Mouse (Mus musculus): ENCODE measurements around the gene Pde4b.

Gene Pde4b

GRCm38 (mm10) chr4:102506376-102507280, 419.3 kb downstream of the Pde4b start:
- no peak for DNase-seq (ENCODE audit: low spot score in 2 of 2)

GRCm38 (mm10) chr4:102507344-102507743, 420.0 kb downstream of the Pde4b start:
- DNase-seq (ENCODE audit: low spot score in 2 of 2): no peak

GRCm38 (mm10) chr4:102507753-102508152, 420.4 kb downstream of the Pde4b start:
- DNase-seq (ENCODE audit: low spot score in 2 of 2): no peak

- no peak for DNase-seq (ENCODE audit: low spot score in 2 of 2)
Measured at GRCm38 (mm10) chr4:102510061-102510460, 422.7 kb downstream of the Pde4b start.

- peak in 1 of 2 experiments; percentile 70 for DNase-seq (ENCODE audit: low spot score in 2 of 2)
Measured at GRCm38 (mm10) chr4:102510939-102511391, 423.6 kb downstream of the Pde4b start.

GRCm38 (mm10) chr4:102511511-102511910, 424.2 kb downstream of the Pde4b start:
- DNase-seq (ENCODE audit: low spot score in 2 of 2): peak; percentile 64

- no peak for DNase-seq (ENCODE audit: low spot score in 2 of 2)
Measured at GRCm38 (mm10) chr4:102512940-102513339, 425.6 kb downstream of the Pde4b start.

GRCm38 (mm10) chr4:102513514-102513913, 426.2 kb downstream of the Pde4b start:
- DNase-seq (ENCODE audit: low spot score in 2 of 2): no peak

- DNase-seq (ENCODE audit: low spot score in 2 of 2): no peak
Measured at GRCm38 (mm10) chr4:102514972-102515835, 427.9 kb downstream of the Pde4b start.

GRCm38 (mm10) chr4:102516395-102516794, 429.1 kb downstream of the Pde4b start:
- DNase-seq (ENCODE audit: low spot score in 2 of 2): no peak

GRCm38 (mm10) chr4:102516982-102517630, 429.8 kb downstream of the Pde4b start:
- DNase-seq (ENCODE audit: low spot score in 2 of 2): peak in 1 of 2 experiments; percentile 58

GRCm38 (mm10) chr4:102517653-102518052, 430.3 kb downstream of the Pde4b start:
- DNase-seq (ENCODE audit: low spot score in 2 of 2): no peak

GRCm38 (mm10) chr4:102518341-102518740, 431.0 kb downstream of the Pde4b start:
- no peak for DNase-seq (ENCODE audit: low spot score in 2 of 2)

GRCm38 (mm10) chr4:102520669-102521261, 433.4 kb downstream of the Pde4b start:
- no peak for DNase-seq (ENCODE audit: low spot score in 2 of 2)

- DNase-seq (ENCODE audit: low spot score in 2 of 2): no peak
Measured at GRCm38 (mm10) chr4:102521434-102521833, 434.1 kb downstream of the Pde4b start.

GRCm38 (mm10) chr4:102527361-102527760, 440.0 kb downstream of the Pde4b start:
- no peak for DNase-seq (ENCODE audit: low spot score in 2 of 2)

- DNase-seq (ENCODE audit: low spot score in 2 of 2): no peak
Measured at GRCm38 (mm10) chr4:102530797-102531196, 443.5 kb downstream of the Pde4b start.

GRCm38 (mm10) chr4:102531729-102532128, 444.4 kb downstream of the Pde4b start:
- no peak for DNase-seq (ENCODE audit: low spot score in 2 of 2)

GRCm38 (mm10) chr4:102533183-102534048, 446.1 kb downstream of the Pde4b start:
- DNase-seq (ENCODE audit: low spot score in 2 of 2): peak in 1 of 2 experiments; percentile 48

GRCm38 (mm10) chr4:102534049-102534730, 446.8 kb downstream of the Pde4b start:
- DNase-seq (ENCODE audit: low spot score in 2 of 2): peak in 1 of 2 experiments; percentile 36
